Mouse (Mus musculus) yolk sac, embryonic 10.5 days (tissue): ENCODE data around the gene Plau.
A peak's percentile ranks its signal among the peaks of the same experiment; 100 is the strongest.

ENCODE experiments used
- DNase-seq: peaks from one replicate; pipeline ENCODE4 v3.0.0-alpha.2; 2017; ENCODE audit warnings: low spot score

The Plau gene

GRCm38 (mm10) chr14:20891941-20892402, 55.5 kb downstream of the Plau start:
- peak; percentile 26 for DNase-seq
